Mouse (Mus musculus): ENCODE results near the gene Gramd1b. TPM values are rescaled to one million over a fixed set of nuclear protein-coding genes. Genes with fewer than 3 reads are reported as not detected.

Gene Gramd1b
- polyA plus RNA-seq, 1 experiment from 2014 or later: 1.3 TPM

DNA sequence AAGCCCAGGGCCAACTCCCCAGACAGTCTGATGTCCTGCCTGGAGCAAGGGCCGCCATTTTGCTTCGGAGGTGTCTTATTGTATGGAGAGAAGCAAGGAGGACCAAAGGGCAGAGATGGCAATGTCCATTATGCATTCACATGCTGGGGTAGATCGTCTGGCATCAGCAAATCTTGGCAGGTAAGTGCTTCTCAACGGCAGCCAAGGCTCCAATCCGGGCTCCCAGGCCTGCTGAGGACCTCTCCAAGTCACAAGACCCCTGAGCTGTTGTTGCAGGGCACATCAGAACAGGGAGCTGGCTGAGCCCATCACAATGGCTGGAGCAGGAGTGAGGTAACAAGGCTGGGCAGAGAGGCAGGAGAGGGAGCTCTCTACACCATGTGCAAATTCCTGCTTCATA lies 237.4 kb downstream of the Gramd1b start:
- H3K9ac ChIP-seq (ENCODE audit: low read depth, low read length): no peak overlapping the region
- no peaks in the 10 kb centered on the region for H3K9me3 ChIP-seq (replicated peaks; ENCODE audit: control insufficient read depth, low read length)
- no peaks in the 10 kb centered on the region for H3K27me3 ChIP-seq (ENCODE audit: control insufficient read depth, insufficient read depth, low read depth, low read length)
- H3K4me1 ChIP-seq (ENCODE audit: control insufficient read depth, low read depth, low read length): no peaks in the 10 kb centered on the region
- no peak overlapping the region for H3K4me2 ChIP-seq (ENCODE audit: low read depth, low read length)
- no peak for ATAC-seq (ENCODE audit: low read depth)
- H3K27ac ChIP-seq (ENCODE audit: low read length): no peak overlapping the region
- no peaks in the 10 kb centered on the region for H3K36me3 ChIP-seq (ENCODE audit: control insufficient read depth, insufficient read depth)
- WGBS (ENCODE audit: insufficient replicate concordance): 70% methylated on average over 5 of the region's 5 CpGs
- no peak overlapping the region for H3K4me3 ChIP-seq (ENCODE audit: low read depth, low read length)

DNA sequence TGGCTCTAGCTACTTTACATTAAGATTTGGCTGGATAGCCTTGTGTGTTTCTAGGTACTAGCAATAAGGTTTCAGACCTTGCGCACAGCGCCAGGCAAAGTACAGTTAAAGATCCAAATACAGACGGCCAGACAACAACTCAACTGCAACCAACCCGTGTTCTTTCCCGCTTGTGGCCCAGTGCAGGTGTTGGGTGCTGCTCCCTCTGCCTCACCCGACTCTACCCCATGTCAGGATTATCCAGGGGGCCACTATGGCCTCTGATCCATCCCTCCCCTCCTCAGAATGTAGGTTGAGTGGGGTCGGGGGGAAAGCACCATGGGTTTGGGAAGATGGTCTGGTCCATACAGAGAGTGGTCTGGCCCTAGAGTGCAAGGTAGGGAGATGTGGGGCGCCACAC lies 237.9 kb downstream of the Gramd1b start:
- Histone ChIP-seq H3K4me1 (ENCODE audit: control insufficient read depth, low read depth, low read length) (no peaks in the 10 kb centered on the region), H3K9me3 (replicated peaks; ENCODE audit: control insufficient read depth, low read length) (no peaks in the 10 kb centered on the region), H3K4me3 (ENCODE audit: low read depth, low read length) (no peak overlapping the region), H3K9ac (ENCODE audit: low read depth, low read length) (no peak overlapping the region), H3K27me3 (ENCODE audit: control insufficient read depth, insufficient read depth, low read depth, low read length) (no peaks in the 10 kb centered on the region), H3K27ac (ENCODE audit: low read length) (no peak overlapping the region), H3K4me2 (ENCODE audit: low read depth, low read length) (no peak overlapping the region), H3K36me3 (ENCODE audit: control insufficient read depth, insufficient read depth) (no peaks in the 10 kb centered on the region)
- ATAC-seq (ENCODE audit: low read depth): no peak
- 75% methylated on average over 8 of the region's 8 CpGs for WGBS (ENCODE audit: insufficient replicate concordance)

DNA sequence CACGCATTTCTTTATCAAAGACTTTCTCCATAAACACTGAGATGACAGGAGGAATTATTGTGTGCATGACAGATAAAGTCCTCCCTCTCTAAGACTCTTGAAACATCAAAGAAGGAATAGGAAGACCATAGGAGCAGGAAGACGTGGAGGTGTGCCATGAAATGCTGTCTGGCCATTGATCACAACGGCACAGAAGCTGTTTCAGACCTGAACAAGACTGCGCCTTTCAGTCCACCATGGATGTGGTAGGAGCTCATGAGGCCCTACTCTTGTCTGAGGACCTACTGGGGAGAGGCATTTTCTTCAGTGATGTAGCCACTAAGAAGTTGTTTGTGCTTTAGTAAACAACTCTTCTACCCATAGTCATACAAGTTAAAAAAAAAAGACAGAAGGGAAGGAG lies 238.7 kb downstream of the Gramd1b start:
- no peak for ATAC-seq (ENCODE audit: low read depth)
- no peaks in the 10 kb centered on the region for H3K9me3 ChIP-seq (replicated peaks; ENCODE audit: control insufficient read depth, low read length)
- H3K4me1 ChIP-seq (ENCODE audit: control insufficient read depth, low read depth, low read length): no peaks in the 10 kb centered on the region
- H3K27me3 ChIP-seq (ENCODE audit: control insufficient read depth, insufficient read depth, low read depth, low read length): no peaks in the 10 kb centered on the region
- H3K4me3 ChIP-seq (ENCODE audit: low read depth, low read length): no peak overlapping the region
- H3K4me2 ChIP-seq (ENCODE audit: low read depth, low read length): no peak overlapping the region
- H3K9ac ChIP-seq (ENCODE audit: low read depth, low read length): no peak overlapping the region
- no peak overlapping the region for H3K27ac ChIP-seq (ENCODE audit: low read length)
- H3K36me3 ChIP-seq (ENCODE audit: control insufficient read depth, insufficient read depth): no peaks in the 10 kb centered on the region
- 64% methylated on average over 4 of the region's 4 CpGs for WGBS (ENCODE audit: insufficient replicate concordance)

- Histone ChIP-seq H3K27ac (ENCODE audit: low read length) (no peak overlapping the region), H3K9me3 (replicated peaks; ENCODE audit: control insufficient read depth, low read length) (no peaks in the 10 kb centered on the region), H3K4me3 (ENCODE audit: low read depth, low read length) (no peak overlapping the region), H3K4me2 (ENCODE audit: low read depth, low read length) (no peak overlapping the region), H3K27me3 (ENCODE audit: control insufficient read depth, insufficient read depth, low read depth, low read length) (no peaks in the 10 kb centered on the region), H3K9ac (ENCODE audit: low read depth, low read length) (no peak overlapping the region), H3K36me3 (ENCODE audit: control insufficient read depth, insufficient read depth) (no peaks in the 10 kb centered on the region), H3K4me1 (ENCODE audit: control insufficient read depth, low read depth, low read length) (no peaks in the 10 kb centered on the region)
- 78% methylated on average over 7 of the region's 7 CpGs for WGBS (ENCODE audit: insufficient replicate concordance)
- ATAC-seq (ENCODE audit: low read depth): no peak
Measured at GRCm38 (mm10) chr9:40282968-40283367, 248.2 kb downstream of the Gramd1b start.

DNA sequence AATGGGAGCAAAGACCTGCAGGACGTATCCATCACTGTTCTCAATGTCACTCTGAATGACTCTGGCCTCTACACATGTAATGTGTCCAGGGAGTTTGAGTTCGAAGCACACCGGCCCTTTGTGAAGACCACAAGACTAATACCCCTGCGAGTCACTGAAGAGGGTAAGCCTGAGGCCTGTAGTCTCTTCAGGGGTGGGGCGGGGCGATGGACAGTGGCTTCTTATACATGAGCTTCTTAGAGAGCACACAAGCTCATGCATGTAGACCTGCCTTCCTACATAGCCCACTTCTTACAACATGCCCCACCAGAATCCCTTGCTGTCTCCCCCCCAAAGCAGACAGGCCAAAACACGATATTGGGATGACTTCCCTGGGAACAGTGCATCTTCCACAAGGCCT lies 251.7 kb downstream of the Gramd1b start:
- Histone ChIP-seq H3K9ac (ENCODE audit: low read depth, low read length) (no peak overlapping the region), H3K27me3 (ENCODE audit: control insufficient read depth, insufficient read depth, low read depth, low read length) (no peaks in the 10 kb centered on the region), H3K4me1 (ENCODE audit: control insufficient read depth, low read depth, low read length) (no peaks in the 10 kb centered on the region), H3K36me3 (ENCODE audit: control insufficient read depth, insufficient read depth) (no peaks in the 10 kb centered on the region), H3K9me3 (replicated peaks; ENCODE audit: control insufficient read depth, low read length) (no peaks in the 10 kb centered on the region), H3K4me3 (ENCODE audit: low read depth, low read length) (no peak overlapping the region), H3K27ac (ENCODE audit: low read length) (no peak overlapping the region), H3K4me2 (ENCODE audit: low read depth, low read length) (no peak overlapping the region)
- ATAC-seq (ENCODE audit: low read depth): no peak
- 69% methylated on average over 7 of the region's 7 CpGs for WGBS (ENCODE audit: insufficient replicate concordance)

DNA sequence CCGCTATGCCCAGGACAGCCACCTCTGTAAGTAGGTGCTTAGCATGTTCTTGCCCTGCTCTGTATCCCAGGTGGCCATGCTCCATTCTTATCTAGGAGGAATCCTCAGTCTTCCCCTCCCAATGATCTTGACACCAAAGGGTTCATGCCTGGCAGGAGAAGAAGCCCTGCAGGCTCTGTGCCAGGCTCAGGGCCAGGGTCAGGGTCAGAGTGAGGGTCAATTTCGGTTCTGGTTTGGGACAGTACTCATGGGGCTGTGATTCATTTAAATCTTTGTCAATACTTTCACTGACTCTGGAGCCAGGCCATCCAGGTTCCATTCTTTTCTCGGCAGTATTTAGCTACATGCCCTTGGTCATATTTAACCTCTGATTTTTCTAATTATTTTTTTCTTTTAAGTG lies 253.5 kb downstream of the Gramd1b start:
- WGBS (ENCODE audit: insufficient replicate concordance): 50% methylated on average over 3 of the region's 3 CpGs
- Histone ChIP-seq H3K4me1 (ENCODE audit: control insufficient read depth, low read depth, low read length) (no peaks in the 10 kb centered on the region), H3K27ac (ENCODE audit: low read length) (no peak overlapping the region), H3K9ac (ENCODE audit: low read depth, low read length) (no peak overlapping the region), H3K9me3 (replicated peaks; ENCODE audit: control insufficient read depth, low read length) (no peaks in the 10 kb centered on the region), H3K36me3 (ENCODE audit: control insufficient read depth, insufficient read depth) (no peaks in the 10 kb centered on the region), H3K4me3 (ENCODE audit: low read depth, low read length) (no peak overlapping the region), H3K27me3 (ENCODE audit: control insufficient read depth, insufficient read depth, low read depth, low read length) (no peaks in the 10 kb centered on the region), H3K4me2 (ENCODE audit: low read depth, low read length) (no peak overlapping the region)
- no peak for ATAC-seq (ENCODE audit: low read depth)

- H3K4me2 ChIP-seq (ENCODE audit: low read depth, low read length): no peak overlapping the region
- no peaks in the 10 kb centered on the region for H3K27me3 ChIP-seq (ENCODE audit: control insufficient read depth, insufficient read depth, low read depth, low read length)
- H3K4me1 ChIP-seq (ENCODE audit: control insufficient read depth, low read depth, low read length): no peaks in the 10 kb centered on the region
- WGBS (ENCODE audit: insufficient replicate concordance): 54% methylated on average over 5 of the region's 5 CpGs
- no peak overlapping the region for H3K27ac ChIP-seq (ENCODE audit: low read length)
- no peaks in the 10 kb centered on the region for H3K36me3 ChIP-seq (ENCODE audit: control insufficient read depth, insufficient read depth)
- ATAC-seq (ENCODE audit: low read depth): no peak
- H3K9me3 ChIP-seq (replicated peaks; ENCODE audit: control insufficient read depth, low read length): no peaks in the 10 kb centered on the region
- no peak overlapping the region for H3K9ac ChIP-seq (ENCODE audit: low read depth, low read length)
- no peak overlapping the region for H3K4me3 ChIP-seq (ENCODE audit: low read depth, low read length)
Measured at GRCm38 (mm10) chr9:40275904-40276303, 255.3 kb downstream of the Gramd1b start.

DNA sequence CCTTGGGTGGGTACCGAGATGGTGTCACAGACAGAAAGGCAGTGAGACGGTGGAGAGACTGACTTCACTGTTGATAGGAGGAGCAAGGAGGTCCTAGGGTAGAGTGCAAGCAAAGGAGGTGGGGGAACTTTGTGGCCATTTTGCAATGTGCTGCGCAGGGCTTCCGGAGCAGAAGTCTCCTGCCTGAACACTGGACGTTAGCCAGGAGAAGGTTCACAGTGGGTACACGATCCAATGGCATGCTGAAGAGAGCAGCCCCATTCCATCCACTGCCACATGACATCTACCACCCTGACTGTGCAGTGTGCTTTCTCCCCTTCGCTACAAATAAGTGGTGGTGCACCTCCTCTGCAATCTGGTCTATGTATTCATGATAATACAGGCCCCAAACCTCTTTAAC lies 258.4 kb downstream of the Gramd1b start:
- Histone ChIP-seq H3K36me3 (ENCODE audit: control insufficient read depth, insufficient read depth) (no peaks in the 10 kb centered on the region), H3K27ac (ENCODE audit: low read length) (no peak overlapping the region), H3K9ac (ENCODE audit: low read depth, low read length) (no peak overlapping the region), H3K4me1 (ENCODE audit: control insufficient read depth, low read depth, low read length) (no peaks in the 10 kb centered on the region; the same call in 1 of the 2 replicates), H3K4me2 (ENCODE audit: low read depth, low read length) (no peak overlapping the region), H3K27me3 (ENCODE audit: control insufficient read depth, insufficient read depth, low read depth, low read length) (peaks cover 14% of the 10 kb centered on the region), H3K4me3 (ENCODE audit: low read depth, low read length) (no peak overlapping the region), H3K9me3 (replicated peaks; ENCODE audit: control insufficient read depth, low read length) (no peaks in the 10 kb centered on the region)
- no peak for ATAC-seq (ENCODE audit: low read depth)
- WGBS (ENCODE audit: insufficient replicate concordance): 73% methylated on average over 7 of the region's 7 CpGs

GRCm38 (mm10) chr9:40271075-40271474 lies 260.1 kb downstream of the Gramd1b start:
- Histone ChIP-seq H3K9me3 (replicated peaks; ENCODE audit: control insufficient read depth, low read length) (no peaks in the 10 kb centered on the region), H3K36me3 (ENCODE audit: control insufficient read depth, insufficient read depth) (no peaks in the 10 kb centered on the region), H3K4me3 (ENCODE audit: low read depth, low read length) (no peak overlapping the region), H3K9ac (ENCODE audit: low read depth, low read length) (no peak overlapping the region), H3K4me1 (ENCODE audit: control insufficient read depth, low read depth, low read length) (no peaks in the 10 kb centered on the region; the same call in 1 of the 2 replicates), H3K27ac (ENCODE audit: low read length) (no peak overlapping the region), H3K4me2 (ENCODE audit: low read depth, low read length) (no peak overlapping the region), H3K27me3 (ENCODE audit: control insufficient read depth, insufficient read depth, low read depth, low read length) (peaks cover 14% of the 10 kb centered on the region)
- WGBS (ENCODE audit: insufficient replicate concordance): 33% methylated on average over 3 of the region's 3 CpGs
- ATAC-seq (ENCODE audit: low read depth): no peak

Data from liver, embryonic 16.5 days (tissue).